Mouse (Mus musculus) liver, adult 2 months (tissue): Measurements from ENCODE around the gene Sp1. TPM values are rescaled to one million over a fixed set of nuclear protein-coding genes. Genes with fewer than 3 reads are reported as not detected.

Experiments
- DNase-seq: peaks from one replicate; pipeline ENCODE4 v3.0.0-alpha.2; 2011; ENCODE audit warnings: low read depth, low spot score; ENCODE audit errors: extremely low read depth
- H3K27ac ChIP-seq: fragments of 200-500 bp; replicated peaks from 2 replicates; pipeline ENCODE4 v1.5.1; 2012; ENCODE audit warnings: low read depth, mild to moderate bottlenecking, control low read depth, inconsistent platforms, low read length; ENCODE audit not compliant: insufficient read depth
- H3K27me3 ChIP-seq: fragments of 200-500 bp; 2 replicates; pipeline ENCODE4 v1.6.1; 2012; ENCODE audit warnings: mild to moderate bottlenecking, moderate library complexity, low read length, inconsistent platforms; ENCODE audit not compliant: control insufficient read depth, insufficient read depth
- H3K36me3 ChIP-seq: fragments of 200-500 bp; 2 replicates; pipeline ENCODE4 v1.6.1; 2012; ENCODE audit warnings: low read length, inconsistent platforms; ENCODE audit not compliant: control insufficient read depth, insufficient read depth
- H3K4me1 ChIP-seq: fragments of 200-500 bp; 2 replicates; pipeline ENCODE4 v1.6.1; 2011; ENCODE audit warnings: low read length; ENCODE audit not compliant: control insufficient read depth, insufficient read depth
- H3K4me3 ChIP-seq: fragments of 200-500 bp; 2 replicates; pipeline ENCODE4 v1.5.1; 2011; ENCODE audit warnings: low read depth, mild to moderate bottlenecking, control low read depth, low read length, moderate library complexity; ENCODE audit not compliant: insufficient read depth
- H3K79me2 ChIP-seq: fragments of 200-500 bp; 2 replicates; pipeline ENCODE4 v1.6.1; 2012; ENCODE audit warnings: inconsistent platforms, mild to moderate bottlenecking, low read length, moderate library complexity; ENCODE audit not compliant: control insufficient read depth, insufficient read depth
- H3K9ac ChIP-seq: fragments of 200-500 bp; 2 replicates; pipeline ENCODE4 v1.6.1; 2012; ENCODE audit warnings: low read depth, mild to moderate bottlenecking, control low read depth, inconsistent platforms, low read length
- CTCF ChIP-seq: fragments of 200-500 bp; IDR thresholded peaks from 2 replicates; pipeline ENCODE4 v1.5.1; 2011; ENCODE audit warnings: low read depth, low read length, control low read depth
- POLR2A ChIP-seq: fragments of 200-500 bp; IDR thresholded peaks from 2 replicates; pipeline ENCODE4 v1.6.1; 2011; ENCODE audit warnings: low read length, control low read depth; ENCODE audit not compliant: insufficient read depth; ENCODE audit errors: extremely low read depth
- WGBS: fragments of 180-500 bp; shearing (Covaris S2); methylation state at CpG from one replicate; pipeline ENCODE4 v1.1.7; 2018; 5-methylcytosine and 5-hydroxymethylcytosine counted together
- polyA plus RNA-seq: library from polyadenylated mRNA; depleted of rRNA; stranded (reverse); fragments of >200 nt; gene quantifications from 2 replicates; pipeline ENCODE4 v1.2.3, GENCODE M21; 2012
- total RNA-seq: library from RNA; depleted of rRNA; stranded (reverse); fragments of >200 nt; gene quantifications from 2 replicates; pipeline ENCODE4 v1.2.3, GENCODE M21; 2014

The Sp1 gene
- total and polyA plus RNA-seq, 2 experiments: 7.3 to 16.7 TPM

DNA sequence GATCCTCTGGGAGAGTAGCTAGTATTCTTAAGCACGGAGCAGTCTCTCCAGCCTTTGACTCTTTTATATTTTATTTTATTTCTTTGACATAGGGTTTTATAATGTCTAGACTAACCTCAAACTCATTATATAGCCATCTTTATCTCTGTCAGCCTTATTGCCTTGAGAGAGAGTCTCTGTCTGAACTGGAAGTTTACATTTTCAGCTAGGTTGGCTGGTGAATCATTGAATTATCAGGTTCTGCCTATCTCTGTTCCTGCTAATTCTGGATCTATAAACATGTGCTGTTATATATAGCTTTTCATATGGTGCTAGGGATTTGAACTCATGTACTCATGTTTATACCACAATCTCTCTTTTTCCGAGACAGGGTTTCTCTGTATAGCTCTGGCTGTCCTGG is 11.6 kb downstream of the Sp1 start:
- Histone ChIP-seq H3K4me1 (peaks cover 7% of the 10 kb centered on the region), H3K9ac (no peak overlapping the region), H3K4me3 (no peak overlapping the region), H3K79me2 (peaks cover 11% of the 10 kb centered on the region; the same call in 1 of the 2 replicates), H3K27me3 (no peaks in the 10 kb centered on the region), H3K27ac (no peak overlapping the region), H3K36me3 (peaks cover 8% of the 10 kb centered on the region)
- no peak for TF ChIP-seq POLR2A
- no peak for TF ChIP-seq CTCF
- 86% methylated on average over 2 of the region's 2 CpGs for WGBS
- no peak for DNase-seq

DNA sequence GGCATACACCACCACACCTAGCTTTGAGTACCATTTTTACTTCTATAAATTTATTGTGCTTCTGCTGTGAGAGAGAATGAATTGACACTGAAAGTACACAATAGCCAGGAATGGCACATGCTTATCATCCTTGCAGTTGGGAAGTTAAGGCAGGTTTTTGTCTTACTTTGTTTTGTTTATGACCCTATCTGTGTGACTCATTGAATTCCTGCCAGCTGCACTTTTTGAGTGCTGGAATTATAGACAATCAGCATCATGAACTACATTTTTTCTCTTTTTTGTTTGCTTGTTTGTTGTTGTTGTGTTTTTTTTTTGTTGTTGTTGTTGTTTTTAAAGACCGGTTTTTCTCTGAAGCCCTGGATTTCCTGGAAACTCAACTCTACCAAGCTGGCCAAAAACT is 15.0 kb downstream of the Sp1 start:
- no peak for DNase-seq
- peaks cover 5% of the 10 kb centered on the region; the same call in 1 of the 2 replicates for H3K4me1 ChIP-seq
- TF ChIP-seq CTCF: no peak
- no peak for TF ChIP-seq POLR2A
- no peaks in the 10 kb centered on the region for H3K27me3 ChIP-seq
- 3% methylated on average over 1 of the region's 1 CpGs for WGBS
- H3K27ac ChIP-seq: no peak overlapping the region
- H3K9ac ChIP-seq: no peak overlapping the region
- H3K79me2 ChIP-seq: peaks cover 14% of the 10 kb centered on the region; the same call in 1 of the 2 replicates
- no peak overlapping the region for H3K4me3 ChIP-seq
- peaks cover 9% of the 10 kb centered on the region for H3K36me3 ChIP-seq

DNA sequence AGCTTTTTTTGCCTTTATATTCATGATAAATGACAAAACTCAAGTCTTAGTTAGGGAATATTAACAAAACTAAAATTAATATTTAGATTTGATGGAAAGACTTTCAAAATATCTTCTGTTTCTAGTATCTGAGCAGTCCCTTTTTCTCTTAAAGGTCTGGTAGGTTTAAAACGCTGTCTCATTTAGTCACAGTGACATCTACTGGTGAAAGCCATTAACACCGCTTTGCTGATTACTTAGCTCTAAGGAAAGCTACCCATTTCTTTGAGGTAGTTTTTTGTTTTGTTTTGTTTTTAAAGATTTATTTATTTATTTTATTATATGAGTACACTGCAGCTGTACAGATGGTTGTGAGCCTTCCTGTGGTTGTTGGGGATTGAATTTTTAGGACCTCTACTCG is 15.5 kb downstream of the Sp1 start:
- Histone ChIP-seq H3K36me3 (peaks cover 12% of the 10 kb centered on the region), H3K79me2 (peaks cover 14% of the 10 kb centered on the region; the same call in 1 of the 2 replicates), H3K27ac (no peak overlapping the region), H3K4me3 (no peak overlapping the region), H3K9ac (no peak overlapping the region), H3K4me1 (peaks cover 5% of the 10 kb centered on the region; the same call in 1 of the 2 replicates), H3K27me3 (no peaks in the 10 kb centered on the region)
- TF ChIP-seq CTCF: peak; percentile 18; the same call in 1 of the 2 replicates
- TF ChIP-seq POLR2A: no peak
- peak; percentile 67 for DNase-seq
- 48% methylated on average over 3 of the region's 3 CpGs for WGBS

DNA sequence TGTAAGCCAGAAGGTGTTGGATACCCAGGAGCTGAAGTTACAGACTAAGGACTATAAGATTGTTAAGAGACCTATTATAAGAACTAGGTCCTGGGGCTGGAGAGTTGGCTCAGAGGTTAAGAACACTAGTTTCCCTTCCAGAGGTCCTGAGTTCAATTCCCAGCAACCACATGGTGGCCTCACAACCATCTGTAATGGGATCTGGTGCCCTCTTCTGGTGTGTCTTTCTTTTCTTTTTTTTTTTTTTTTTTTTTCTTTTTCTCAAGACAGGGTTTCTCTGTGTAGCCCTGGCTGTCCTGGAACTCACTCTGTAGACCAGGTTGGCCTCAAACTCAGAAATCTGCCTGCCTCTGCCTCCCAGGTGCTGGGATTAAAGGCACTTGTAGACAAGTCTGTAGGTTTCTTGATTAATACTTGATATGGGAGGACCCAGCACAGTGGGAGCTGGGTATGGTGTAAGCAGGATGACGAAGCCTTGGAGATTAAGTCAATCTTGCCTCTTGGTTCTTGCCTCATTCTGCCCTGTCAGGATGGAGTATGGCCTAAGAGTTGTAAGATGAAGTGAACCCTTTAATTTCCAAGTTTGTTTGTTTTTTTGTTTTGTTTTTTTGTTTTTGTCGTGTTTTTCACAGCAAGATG is 17.8 kb downstream of the Sp1 start:
- Histone ChIP-seq H3K27me3 (no peaks in the 10 kb centered on the region), H3K4me3 (no peak overlapping the region), H3K4me1 (peaks cover 4% of the 10 kb centered on the region; the same call in 1 of the 2 replicates), H3K9ac (no peak overlapping the region), H3K36me3 (peaks cover 25% of the 10 kb centered on the region), H3K79me2 (peaks cover 14% of the 10 kb centered on the region; the same call in 1 of the 2 replicates), H3K27ac (no peak overlapping the region)
- TF ChIP-seq CTCF (no peak), POLR2A (no peak)
- WGBS: 93% methylated on average over 2 of the region's 2 CpGs
- no peak for DNase-seq

DNA sequence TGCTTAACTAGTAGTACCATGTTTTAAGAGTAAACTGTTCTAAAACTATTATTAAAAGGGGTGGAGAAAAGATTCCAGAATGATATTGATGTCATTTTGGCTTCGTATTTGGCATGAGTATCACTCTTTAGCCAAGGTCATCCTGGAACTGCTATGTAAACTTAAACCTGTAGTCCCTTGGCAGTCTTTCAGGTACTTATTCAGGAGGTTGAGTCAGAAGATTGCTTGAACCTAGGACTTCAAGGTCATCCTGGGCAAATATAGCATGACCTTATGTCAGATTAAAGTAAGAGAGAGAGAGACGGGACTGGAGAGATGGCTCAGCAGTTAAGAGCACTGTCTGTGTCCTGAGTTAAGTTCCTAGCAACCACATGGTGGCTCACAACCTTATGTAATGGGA is 18.7 kb downstream of the Sp1 start:
- Histone ChIP-seq H3K4me1 (peaks cover 2% of the 10 kb centered on the region; the same call in 1 of the 2 replicates), H3K36me3 (peaks cover 29% of the 10 kb centered on the region), H3K27me3 (no peaks in the 10 kb centered on the region), H3K27ac (no peak overlapping the region), H3K9ac (no peak overlapping the region), H3K79me2 (peaks cover 10% of the 10 kb centered on the region; the same call in 1 of the 2 replicates), H3K4me3 (no peak overlapping the region)
- TF ChIP-seq CTCF (no peak), POLR2A (no peak)
- peak; percentile 57 for DNase-seq
- 22% methylated on average over 2 of the region's 2 CpGs for WGBS

DNA sequence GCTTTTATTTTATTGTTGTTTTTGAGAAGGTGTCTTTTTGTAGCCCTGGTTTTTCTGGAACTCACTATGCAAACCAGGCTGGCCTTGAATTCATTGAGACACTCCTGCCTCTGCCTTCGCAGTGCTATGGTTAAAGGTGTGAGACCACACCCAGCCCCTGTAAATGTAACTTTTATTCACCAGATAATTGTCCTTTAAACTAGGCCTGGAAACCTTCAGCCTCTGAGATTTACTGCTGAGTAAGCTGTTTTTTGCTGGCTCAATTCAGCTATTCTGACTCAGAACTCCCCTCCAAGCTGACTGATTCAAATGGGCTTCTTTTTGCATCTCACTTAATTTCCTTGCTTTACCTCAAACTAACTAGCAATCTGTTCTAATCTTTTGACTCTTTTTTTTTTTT is 21.0 kb downstream of the Sp1 start:
- H3K27me3 ChIP-seq: no peaks in the 10 kb centered on the region
- no peak for DNase-seq
- TF ChIP-seq POLR2A: no peak
- no peak for TF ChIP-seq CTCF
- no peak overlapping the region for H3K4me3 ChIP-seq
- H3K9ac ChIP-seq: no peak overlapping the region
- H3K79me2 ChIP-seq: peaks cover 6% of the 10 kb centered on the region; the same call in 1 of the 2 replicates
- 97% methylated on average over 1 of the region's 1 CpGs for WGBS
- H3K27ac ChIP-seq: no peak overlapping the region
- no peaks in the 10 kb centered on the region; the same call in 1 of the 2 replicates for H3K4me1 ChIP-seq
- H3K36me3 ChIP-seq: peaks cover 49% of the 10 kb centered on the region
